Mouse (Mus musculus): ENCODE measurements around the gene Gm28051. TPM values are rescaled to one million over a fixed set of nuclear protein-coding genes. Genes with fewer than 3 reads are reported as not detected.

The Gm28051 gene
- total RNA-seq, 2 experiments from 2014 or later = not detected

DNA sequence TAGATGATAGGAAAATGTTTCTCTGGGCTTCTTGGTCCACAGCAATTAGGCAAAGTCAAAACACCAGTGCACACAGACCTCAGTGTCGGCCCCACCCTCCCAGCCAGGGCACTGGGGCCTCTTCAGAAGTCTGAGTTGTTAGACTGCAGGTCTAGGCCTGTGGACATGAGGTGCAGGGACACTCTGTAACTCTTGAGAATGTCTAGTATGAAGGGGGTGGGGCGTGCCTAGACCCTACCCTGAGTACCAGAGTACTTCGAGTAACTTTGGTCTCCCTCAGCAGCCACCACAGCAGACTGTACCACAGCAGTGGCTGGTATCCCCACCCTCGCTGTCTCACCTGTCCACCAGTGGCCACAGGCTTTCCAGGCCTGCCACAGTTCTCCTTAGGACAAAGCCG lies 71.2 kb downstream of the Gm28051 start:
- Histone ChIP-seq H3K4me3 (no peak overlapping the region), H3K27ac (no peak overlapping the region)
- TF ChIP-seq CTCF (IDR thresholded peaks at IDR 0.05) = no peak
- intact Hi-C loops (cut with DNase I) = no loop called here
- no peak for DNase-seq

DNA sequence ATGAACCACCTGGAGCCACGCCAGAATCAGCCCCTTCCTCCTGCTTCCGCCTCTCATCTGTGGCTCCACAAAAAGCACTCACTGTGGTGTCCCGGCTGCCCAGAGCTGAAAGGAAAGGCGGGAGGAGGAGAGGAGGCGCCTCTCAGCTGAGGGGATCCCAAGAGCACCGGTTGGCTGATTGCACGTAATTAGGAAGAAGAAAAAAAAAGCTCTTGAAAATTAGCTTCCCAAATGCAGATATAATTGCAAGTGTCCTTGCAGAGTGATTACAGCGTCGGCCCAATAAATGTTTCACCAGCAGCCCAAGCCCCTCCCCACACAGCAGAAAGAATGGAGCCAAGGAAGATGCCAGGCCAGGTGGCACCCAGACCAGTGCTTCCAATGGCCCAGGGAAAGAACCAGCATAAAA lies 72.0 kb downstream of the Gm28051 start:
- TF ChIP-seq CTCF (IDR thresholded peaks at IDR 0.05) = no peak
- intact Hi-C loops (cut with DNase I) = no loop called here
- H3K4me3 ChIP-seq = no peak overlapping the region
- H3K27ac ChIP-seq = no peak overlapping the region
- DNase-seq = no peak

DNA sequence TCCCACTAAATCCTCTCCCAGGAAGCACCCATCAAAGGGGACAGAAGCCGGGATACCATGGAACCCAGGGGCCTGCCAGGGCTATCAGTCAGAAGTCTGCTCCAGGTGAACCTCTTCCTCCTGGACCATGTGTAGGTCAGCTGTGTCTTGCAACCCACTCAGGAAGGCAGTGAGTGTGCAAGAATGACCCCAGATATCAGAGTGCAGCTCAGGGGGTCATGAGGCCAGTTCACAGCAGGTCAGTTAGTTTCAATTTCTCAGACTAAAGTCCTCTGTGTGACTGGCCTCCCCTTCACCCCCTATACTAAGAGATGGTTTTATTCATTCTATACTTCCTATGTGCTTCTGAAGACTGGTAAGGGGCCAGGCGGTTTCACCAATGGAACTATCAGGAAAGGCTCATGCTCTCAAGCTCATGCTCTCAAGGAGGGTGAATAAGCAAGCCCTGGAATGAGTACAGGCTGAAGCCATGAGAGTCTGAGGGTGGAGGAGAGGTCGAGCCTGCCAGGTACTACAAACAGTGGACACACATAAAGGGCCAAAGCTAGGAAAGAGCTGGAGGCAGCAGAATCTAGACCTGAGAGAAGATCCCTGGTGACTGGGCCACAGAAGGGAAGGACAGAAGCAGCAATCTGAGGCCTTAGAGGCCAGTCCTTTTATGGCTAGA lies 72.7 kb downstream of the Gm28051 start:
- Histone ChIP-seq H3K4me3 (no peak overlapping the region), H3K27ac (no peak overlapping the region)
- TF ChIP-seq CTCF (IDR thresholded peaks at IDR 0.05) = no peak
- intact Hi-C loops (cut with DNase I) = no loop called here
- no peak for DNase-seq

DNA sequence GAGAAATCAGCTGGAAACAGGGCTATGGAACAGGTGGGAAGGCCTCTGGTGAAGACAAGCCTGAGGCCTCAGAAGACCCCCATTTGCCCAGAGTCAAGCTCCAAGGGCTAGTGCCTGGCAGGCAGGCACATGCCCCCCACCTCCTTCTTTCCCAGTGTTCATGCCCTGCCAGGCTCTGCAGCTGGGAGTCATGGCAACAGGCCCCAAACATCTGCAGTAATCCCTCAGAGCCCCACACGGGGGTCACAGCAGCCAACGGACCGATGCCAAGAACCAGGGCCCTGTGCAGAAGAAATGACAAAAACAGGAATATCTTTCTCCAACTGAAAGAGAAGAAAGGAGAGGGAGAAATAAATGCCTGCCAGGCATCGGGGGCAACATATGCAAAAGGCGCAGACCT lies 73.6 kb downstream of the Gm28051 start:
- DNase-seq = peak; percentile 53
- no peak for TF ChIP-seq CTCF (IDR thresholded peaks at IDR 0.05)
- intact Hi-C loops (cut with DNase I) = no loop called here
- Histone ChIP-seq H3K4me3 (no peak overlapping the region), H3K27ac (peak overlapping the region; percentile 38; the same call in 1 of the 2 replicates)

- Histone ChIP-seq H3K27ac (peak overlapping the region; percentile 53; the same call in 1 of the 2 replicates), H3K4me3 (no peak overlapping the region)
- peak; percentile 8 for DNase-seq
- intact Hi-C loops (cut with DNase I) = no loop called here
- TF ChIP-seq CTCF (IDR thresholded peaks at IDR 0.05) = no peak
Measured at GRCm38 (mm10) chr12:102683438-102683837, 74.1 kb downstream of the Gm28051 start.

- H3K4me3 ChIP-seq = no peak overlapping the region
Measured at GRCm38 (mm10) chr12:102682722-102683299, 74.8 kb downstream of the Gm28051 start.

GRCm38 (mm10) chr12:102682085-102682484 lies 75.5 kb downstream of the Gm28051 start:
- intact Hi-C loops (cut with DNase I) = no loop called here
- Histone ChIP-seq H3K4me3 (no peak overlapping the region), H3K27ac (peak overlapping the region; percentile 24; the same call in 1 of the 2 replicates)
- TF ChIP-seq CTCF (IDR thresholded peaks at IDR 0.05) = no peak
- DNase-seq = no peak

More at GRCm38 (mm10) chr12:102682722-102683299, 74.8 kb downstream of the Gm28051 start:
- DNase-seq = peak; percentile 85
- H3K27ac ChIP-seq = peak overlapping the region; percentile 53; the same call in 1 of the 2 replicates
- no peak for TF ChIP-seq CTCF (IDR thresholded peaks at IDR 0.05)
- intact Hi-C loops (cut with DNase I) = no loop called here

DNA sequence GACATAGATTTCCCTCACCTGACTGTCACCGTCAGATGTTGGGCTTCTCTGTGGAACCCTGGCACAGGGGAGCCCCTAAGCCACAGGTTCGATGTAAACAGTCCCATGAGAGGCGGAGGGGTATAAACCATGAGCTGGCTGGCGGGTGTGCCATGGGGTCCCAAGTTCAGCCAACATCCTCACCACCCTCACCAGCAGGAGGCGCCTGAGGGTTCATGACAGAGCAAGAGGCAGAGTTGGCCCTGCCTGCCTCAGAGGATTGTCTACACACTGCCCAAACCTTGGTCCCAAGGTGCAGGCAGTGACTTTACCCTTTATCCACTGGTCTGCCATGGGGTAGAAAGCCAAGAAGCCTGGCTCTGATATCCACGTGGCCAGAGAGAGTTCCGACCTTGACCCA lies 76.0 kb downstream of the Gm28051 start:
- H3K4me3 ChIP-seq = no peak overlapping the region
- no peak overlapping the region for H3K27ac ChIP-seq
- intact Hi-C loops (cut with DNase I) = no loop called here
- peak; percentile 41 for DNase-seq
- TF ChIP-seq CTCF (IDR thresholded peaks at IDR 0.05) = peak; percentile 8; the same call in 1 of the 2 replicates

- DNase-seq = peak; percentile 16
- Histone ChIP-seq H3K27ac (peak overlapping the region; percentile 17; the same call in 1 of the 2 replicates), H3K4me3 (no peak overlapping the region)
- no peak for TF ChIP-seq CTCF (IDR thresholded peaks at IDR 0.05)
- intact Hi-C loops (cut with DNase I) = no loop called here
Measured at GRCm38 (mm10) chr12:102678820-102679219, 78.7 kb downstream of the Gm28051 start.

- H3K27ac ChIP-seq = peak overlapping the region; percentile 76
- peak; percentile 76 for DNase-seq
- TF ChIP-seq CTCF (IDR thresholded peaks at IDR 0.05) = no peak
- H3K4me3 ChIP-seq = no peak overlapping the region
- intact Hi-C loops (cut with DNase I) = no loop called here
Measured at GRCm38 (mm10) chr12:102677089-102677488, 80.5 kb downstream of the Gm28051 start.

DNA sequence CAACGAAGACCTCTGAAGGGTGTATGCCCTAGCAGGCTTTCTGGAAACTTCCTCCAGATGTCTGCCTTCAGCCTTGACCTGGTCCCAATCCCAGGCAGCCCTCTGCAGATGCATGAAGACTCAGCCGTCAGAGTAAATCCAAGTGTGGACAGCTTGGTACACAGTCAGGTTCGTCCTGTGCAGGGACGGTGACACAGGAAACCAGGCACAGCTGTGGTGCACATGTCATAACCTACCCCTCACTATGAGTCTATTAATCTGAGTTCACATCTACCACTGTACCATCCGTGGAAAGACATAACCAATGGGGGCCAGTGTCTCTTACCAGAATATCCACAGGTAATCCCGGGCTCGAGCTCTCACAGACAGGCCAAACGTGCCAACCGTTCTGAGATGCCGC lies 83.0 kb downstream of the Gm28051 start:
- Histone ChIP-seq H3K27ac (peak overlapping the region; percentile 51), H3K4me3 (no peak overlapping the region)
- DNase-seq = peak; percentile 12
- intact Hi-C loops (cut with DNase I) = no loop called here
- TF ChIP-seq CTCF (IDR thresholded peaks at IDR 0.05) = no peak

DNA sequence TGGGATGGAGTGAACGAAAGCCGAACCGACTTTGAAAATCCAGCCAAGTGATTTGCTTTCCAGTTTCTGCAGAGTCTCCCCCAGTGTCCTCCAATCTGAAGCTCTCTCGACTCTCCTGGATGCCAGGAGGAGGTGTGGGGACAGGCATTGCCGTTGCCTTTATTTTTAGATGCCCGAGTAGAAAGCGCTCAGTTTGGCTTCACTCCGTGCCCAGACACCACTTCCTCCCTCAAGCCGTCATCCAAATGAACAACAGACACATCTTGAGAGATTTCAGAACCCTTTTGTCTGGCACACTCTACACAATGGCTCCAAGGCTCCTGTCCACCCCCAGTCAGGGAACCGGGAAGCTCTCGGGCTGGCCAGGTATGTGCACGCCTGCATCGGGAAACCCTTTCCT lies 83.4 kb downstream of the Gm28051 start:
- intact Hi-C loops (cut with DNase I) = no loop called here
- TF ChIP-seq CTCF (IDR thresholded peaks at IDR 0.05) = no peak
- DNase-seq = peak; percentile 56
- no peak overlapping the region for H3K4me3 ChIP-seq
- peak overlapping the region; percentile 51 for H3K27ac ChIP-seq

Measured in gastrocnemius, adult 2 months (tissue).